Mouse (Mus musculus): ENCODE results near the gene Tmbim6. TPM values are rescaled to one million over a fixed set of nuclear protein-coding genes. Genes with fewer than 3 reads are reported as not detected.

The Tmbim6 gene
- polyA plus RNA-seq, 1 experiment from 2014 or later: 251 TPM

DNA sequence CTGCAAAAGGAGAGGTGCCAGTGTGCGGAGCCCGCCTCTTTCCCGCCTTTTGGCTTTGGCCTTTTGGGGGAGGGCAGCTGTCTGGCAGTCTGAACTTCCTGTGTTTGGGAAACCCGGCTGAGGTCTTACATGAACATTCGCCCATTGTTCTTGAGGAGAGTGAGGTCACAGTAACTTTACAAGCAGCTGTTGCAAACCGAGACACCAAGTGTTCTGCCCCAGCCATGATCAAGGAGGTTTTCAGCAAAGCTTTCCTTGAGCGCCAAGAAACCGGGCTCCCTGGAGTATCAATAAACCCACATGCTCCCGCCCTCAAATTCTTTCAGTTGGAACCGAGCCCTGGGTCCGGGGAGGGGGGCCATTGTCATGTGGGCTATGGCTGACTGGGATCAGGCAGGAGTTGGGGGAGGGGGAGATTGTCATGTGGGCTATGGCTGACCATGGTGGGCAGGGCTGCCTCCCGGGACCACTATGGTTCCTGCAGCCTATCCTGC, 27.9 kb downstream of the Tmbim6 start:
- peaks cover 45% of the 10 kb centered on the region for H3K4me1 ChIP-seq
- peak overlapping the region; percentile 62 for H3K9ac ChIP-seq
- peak overlapping the region; percentile 56 for H3K4me2 ChIP-seq
- peaks cover 40% of the 10 kb centered on the region for H3K36me3 ChIP-seq
- H3K4me3 ChIP-seq: peak overlapping the region; percentile 29
- no peaks in the 10 kb centered on the region for H3K9me3 ChIP-seq
- peak; percentile 28; the same call in 1 of the 2 replicates for ATAC-seq (ENCODE audit: extremely low read depth, insufficient number of reproducible peaks, low FRiP score, low TSS enrichment)
- 18% methylated on average over 12 of the region's 12 CpGs for WGBS
- H3K27me3 ChIP-seq (replicated peaks): no peaks in the 10 kb centered on the region
- peak overlapping the region; percentile 94 for H3K27ac ChIP-seq (replicated peaks)

DNA sequence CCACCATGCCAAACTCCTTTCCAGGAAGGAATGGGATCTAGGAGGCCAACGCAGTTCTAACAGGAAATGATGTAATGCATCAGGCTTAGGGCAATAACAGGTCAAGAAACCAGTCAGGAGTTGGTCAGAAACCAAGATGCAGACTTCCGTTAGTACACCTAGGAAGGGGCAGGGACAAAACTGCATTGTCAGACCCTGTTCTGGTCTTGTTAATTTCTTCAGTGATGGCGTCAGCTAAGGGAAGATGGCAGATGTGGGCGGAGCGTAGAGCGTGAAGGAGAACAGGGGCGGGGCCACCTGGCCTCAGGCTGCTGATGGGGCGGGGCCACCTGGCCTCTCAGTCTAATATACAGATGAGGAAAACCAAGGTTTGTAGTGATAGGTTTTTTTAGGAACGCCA, 28.5 kb downstream of the Tmbim6 start:
- WGBS: 68% methylated on average over 9 of the region's 9 CpGs
- ATAC-seq (ENCODE audit: extremely low read depth, insufficient number of reproducible peaks, low FRiP score, low TSS enrichment): no peak
- Histone ChIP-seq H3K36me3 (peaks cover 46% of the 10 kb centered on the region), H3K4me1 (peaks cover 43% of the 10 kb centered on the region), H3K4me3 (no peak overlapping the region), H3K9me3 (no peaks in the 10 kb centered on the region), H3K4me2 (peak overlapping the region; percentile 56), H3K9ac (no peak overlapping the region), H3K27ac (replicated peaks) (peak overlapping the region; percentile 94), H3K27me3 (replicated peaks) (no peaks in the 10 kb centered on the region)

DNA sequence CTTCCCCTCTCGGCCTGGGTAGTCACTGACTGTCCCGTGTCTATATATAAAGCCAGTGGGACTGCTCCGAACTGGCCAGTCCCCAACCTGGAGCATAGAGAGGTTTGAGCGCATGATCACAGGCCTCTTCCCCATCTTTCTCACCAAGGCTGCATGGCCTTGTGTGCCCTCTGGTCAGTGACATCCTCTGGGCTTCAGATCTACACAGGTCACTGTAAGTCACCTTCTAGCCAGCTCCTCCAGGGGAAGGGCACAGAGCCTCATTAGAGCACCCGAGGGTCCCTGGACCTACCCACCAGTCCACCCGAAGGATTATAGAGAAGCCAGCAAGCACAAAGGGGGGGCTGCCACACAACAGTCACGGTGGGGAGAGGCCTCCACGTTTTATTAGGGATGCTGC, 29.0 kb downstream of the Tmbim6 start:
- 74% methylated on average over 8 of the region's 8 CpGs for WGBS
- H3K9me3 ChIP-seq: no peaks in the 10 kb centered on the region
- H3K27ac ChIP-seq (replicated peaks): peak overlapping the region; percentile 94
- H3K4me3 ChIP-seq: no peak overlapping the region
- H3K4me2 ChIP-seq: no peak overlapping the region
- no peaks in the 10 kb centered on the region for H3K27me3 ChIP-seq (replicated peaks)
- no peak overlapping the region for H3K9ac ChIP-seq
- H3K36me3 ChIP-seq: peaks cover 51% of the 10 kb centered on the region
- H3K4me1 ChIP-seq: peaks cover 39% of the 10 kb centered on the region
- ATAC-seq (ENCODE audit: extremely low read depth, insufficient number of reproducible peaks, low FRiP score, low TSS enrichment): no peak

DNA sequence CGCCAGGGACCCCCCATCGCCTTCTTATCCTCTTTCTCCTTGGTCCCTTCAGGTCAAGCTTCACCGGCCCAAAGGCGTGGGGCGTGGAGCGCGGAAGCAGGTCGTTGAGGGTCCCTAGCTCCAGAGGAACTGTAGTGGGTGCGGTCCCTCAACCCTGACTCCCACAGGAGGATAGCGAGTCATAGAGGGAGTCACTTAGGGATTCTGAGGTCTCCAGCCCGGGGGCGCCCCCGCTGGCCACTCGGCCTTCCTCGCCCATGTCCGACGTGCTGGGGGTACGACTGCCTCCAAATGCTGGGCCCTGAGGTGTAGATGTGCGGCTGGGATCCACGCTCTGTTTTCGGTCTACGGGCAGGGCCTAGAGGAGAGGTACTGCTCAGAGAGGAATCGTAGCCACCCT, 29.9 kb downstream of the Tmbim6 start:
- H3K4me2 ChIP-seq: no peak overlapping the region
- no peaks in the 10 kb centered on the region for H3K27me3 ChIP-seq (replicated peaks)
- H3K9ac ChIP-seq: no peak overlapping the region
- H3K4me3 ChIP-seq: no peak overlapping the region
- no peak for ATAC-seq (ENCODE audit: extremely low read depth, insufficient number of reproducible peaks, low FRiP score, low TSS enrichment)
- peaks cover 60% of the 10 kb centered on the region for H3K36me3 ChIP-seq
- peaks cover 34% of the 10 kb centered on the region for H3K4me1 ChIP-seq
- H3K9me3 ChIP-seq: no peaks in the 10 kb centered on the region
- H3K27ac ChIP-seq (replicated peaks): no peak overlapping the region
- 92% methylated on average over 23 of the region's 23 CpGs for WGBS

DNA sequence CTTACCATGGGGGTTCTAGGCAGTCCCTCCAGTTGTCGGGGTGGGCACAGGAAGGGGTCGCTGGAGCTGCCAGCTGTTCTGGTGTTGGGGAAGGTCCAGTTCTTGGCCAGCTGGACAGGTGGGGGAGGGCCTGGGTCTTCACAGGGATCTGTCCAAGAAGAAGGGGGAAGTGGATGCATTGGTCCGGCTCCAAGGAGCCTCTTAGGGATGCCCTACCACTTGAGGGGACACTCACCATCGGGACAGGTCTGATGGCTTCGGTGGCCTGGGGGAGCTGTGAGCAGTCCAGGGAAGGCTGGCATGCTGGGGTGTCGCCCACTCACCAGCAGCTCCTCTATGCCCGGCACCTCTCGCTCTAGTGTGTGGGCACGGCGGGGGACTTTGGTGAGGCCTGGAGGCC, 30.4 kb downstream of the Tmbim6 start:
- peaks cover 28% of the 10 kb centered on the region for H3K4me1 ChIP-seq
- H3K36me3 ChIP-seq: peaks cover 66% of the 10 kb centered on the region
- no peak overlapping the region for H3K4me2 ChIP-seq
- H3K27me3 ChIP-seq (replicated peaks): no peaks in the 10 kb centered on the region
- no peak overlapping the region for H3K4me3 ChIP-seq
- no peaks in the 10 kb centered on the region for H3K9me3 ChIP-seq
- 88% methylated on average over 10 of the region's 10 CpGs for WGBS
- ATAC-seq (ENCODE audit: extremely low read depth, insufficient number of reproducible peaks, low FRiP score, low TSS enrichment): no peak
- H3K9ac ChIP-seq: no peak overlapping the region
- H3K27ac ChIP-seq (replicated peaks): no peak overlapping the region

DNA sequence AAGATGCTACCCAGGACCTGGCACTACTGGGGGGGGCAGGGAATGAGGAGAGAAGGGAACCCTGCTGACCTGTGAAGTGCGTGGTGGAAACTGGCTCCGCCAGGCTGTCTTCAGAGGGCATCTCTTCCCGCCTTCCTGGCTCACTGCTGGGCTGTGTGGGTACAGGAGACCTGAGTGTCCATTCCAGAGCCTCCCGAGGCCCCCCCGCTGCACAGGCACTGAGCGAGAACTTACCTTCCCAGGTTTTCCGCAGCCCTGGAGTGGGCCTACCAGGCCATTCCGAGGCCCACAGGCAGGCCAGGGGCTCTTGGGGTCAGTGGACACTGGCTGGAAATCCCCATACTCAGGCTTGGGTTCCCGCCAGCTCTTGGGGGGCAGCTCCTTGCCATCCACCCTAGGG, 31.2 kb downstream of the Tmbim6 start:
- H3K4me2 ChIP-seq: no peak overlapping the region
- no peak overlapping the region for H3K4me3 ChIP-seq
- H3K9me3 ChIP-seq: no peaks in the 10 kb centered on the region
- no peaks in the 10 kb centered on the region for H3K27me3 ChIP-seq (replicated peaks)
- 85% methylated on average over 9 of the region's 9 CpGs for WGBS
- H3K4me1 ChIP-seq: peaks cover 29% of the 10 kb centered on the region
- peaks cover 73% of the 10 kb centered on the region for H3K36me3 ChIP-seq
- no peak overlapping the region for H3K9ac ChIP-seq
- no peak overlapping the region for H3K27ac ChIP-seq (replicated peaks)
- ATAC-seq (ENCODE audit: extremely low read depth, insufficient number of reproducible peaks, low FRiP score, low TSS enrichment): no peak

DNA sequence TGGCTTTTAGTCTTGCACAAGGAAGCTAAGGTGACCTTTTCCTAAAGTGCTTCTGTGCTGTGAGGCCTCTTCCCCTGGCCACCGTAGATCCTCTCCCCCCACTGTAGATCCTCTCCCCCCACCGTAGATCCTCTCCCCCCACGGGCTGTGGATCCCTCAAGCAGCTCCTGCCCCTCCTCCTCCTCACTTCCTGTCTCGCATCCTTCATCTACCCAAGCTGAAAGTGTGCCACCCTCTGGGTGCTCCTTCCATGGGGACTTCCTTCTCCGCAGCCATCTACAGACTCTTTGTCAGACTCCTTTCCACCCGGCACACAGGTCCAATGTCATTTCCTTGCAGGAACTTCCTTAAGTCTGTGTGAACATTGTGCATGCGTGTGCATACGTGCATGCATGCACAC, 37.7 kb downstream of the Tmbim6 start:
- peak overlapping the region; percentile 74; the same call in 1 of the 2 replicates for H3K27ac ChIP-seq (replicated peaks)
- 69% methylated on average over 8 of the region's 8 CpGs for WGBS
- peaks cover 69% of the 10 kb centered on the region for H3K36me3 ChIP-seq
- no peak for ATAC-seq (ENCODE audit: extremely low read depth, insufficient number of reproducible peaks, low FRiP score, low TSS enrichment)
- H3K9ac ChIP-seq: no peak overlapping the region
- H3K4me3 ChIP-seq: no peak overlapping the region
- no peaks in the 10 kb centered on the region for H3K9me3 ChIP-seq
- no peak overlapping the region for H3K4me2 ChIP-seq
- H3K27me3 ChIP-seq (replicated peaks): no peaks in the 10 kb centered on the region
- H3K4me1 ChIP-seq: peaks cover 68% of the 10 kb centered on the region

DNA sequence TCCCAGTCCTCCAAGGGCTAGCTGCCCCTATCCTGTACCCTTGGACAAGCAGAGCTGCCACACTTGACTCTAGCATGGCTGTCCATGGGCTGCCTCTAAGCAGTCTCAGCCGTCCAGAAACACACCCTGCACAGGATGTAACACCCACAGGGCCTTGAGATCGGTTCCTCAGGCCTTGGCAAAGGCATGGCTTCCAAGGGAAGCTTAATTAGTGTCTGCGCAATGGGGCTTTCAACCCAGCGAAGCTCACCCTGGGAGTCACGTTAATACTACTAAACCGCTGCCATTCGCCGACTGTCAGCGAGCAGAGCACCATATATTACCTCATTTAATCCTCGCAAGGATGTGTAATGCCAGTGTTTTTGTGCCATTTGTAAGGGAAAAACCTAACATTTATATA, 38.4 kb downstream of the Tmbim6 start:
- H3K9ac ChIP-seq: no peak overlapping the region
- H3K4me2 ChIP-seq: no peak overlapping the region
- H3K27me3 ChIP-seq (replicated peaks): no peaks in the 10 kb centered on the region
- no peak overlapping the region for H3K4me3 ChIP-seq
- H3K36me3 ChIP-seq: peaks cover 63% of the 10 kb centered on the region
- H3K4me1 ChIP-seq: peaks cover 74% of the 10 kb centered on the region
- no peaks in the 10 kb centered on the region for H3K9me3 ChIP-seq
- peak overlapping the region; percentile 74 for H3K27ac ChIP-seq (replicated peaks)
- 83% methylated on average over 10 of the region's 10 CpGs for WGBS
- ATAC-seq (ENCODE audit: extremely low read depth, insufficient number of reproducible peaks, low FRiP score, low TSS enrichment): no peak

DNA sequence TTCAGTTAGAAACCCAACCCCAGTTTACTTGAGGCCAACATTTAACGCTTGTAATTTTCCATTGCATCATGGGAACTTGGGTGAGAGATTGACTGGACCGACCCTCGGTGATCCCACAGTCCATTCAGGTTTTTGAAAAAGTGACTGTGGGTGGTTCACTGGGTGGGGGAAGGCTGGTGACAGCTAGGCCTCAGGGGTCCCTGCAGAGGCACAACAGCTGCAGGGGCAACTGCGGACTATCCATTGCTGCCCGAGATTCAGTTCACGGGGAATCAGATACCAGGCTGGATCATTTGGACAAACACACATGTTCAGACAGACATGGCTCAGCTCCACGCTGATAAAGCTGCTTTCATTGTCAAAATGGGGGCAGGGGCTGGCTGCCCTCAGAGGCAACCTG, 38.8 kb downstream of the Tmbim6 start:
- peaks cover 78% of the 10 kb centered on the region for H3K4me1 ChIP-seq
- WGBS: 53% methylated on average over 7 of the region's 7 CpGs
- no peak overlapping the region for H3K9ac ChIP-seq
- H3K4me2 ChIP-seq: no peak overlapping the region
- no peak for ATAC-seq (ENCODE audit: extremely low read depth, insufficient number of reproducible peaks, low FRiP score, low TSS enrichment)
- H3K27ac ChIP-seq (replicated peaks): peak overlapping the region; percentile 39; the same call in 1 of the 2 replicates
- H3K27me3 ChIP-seq (replicated peaks): no peaks in the 10 kb centered on the region
- H3K9me3 ChIP-seq: no peaks in the 10 kb centered on the region
- H3K36me3 ChIP-seq: peaks cover 60% of the 10 kb centered on the region
- H3K4me3 ChIP-seq: no peak overlapping the region

DNA sequence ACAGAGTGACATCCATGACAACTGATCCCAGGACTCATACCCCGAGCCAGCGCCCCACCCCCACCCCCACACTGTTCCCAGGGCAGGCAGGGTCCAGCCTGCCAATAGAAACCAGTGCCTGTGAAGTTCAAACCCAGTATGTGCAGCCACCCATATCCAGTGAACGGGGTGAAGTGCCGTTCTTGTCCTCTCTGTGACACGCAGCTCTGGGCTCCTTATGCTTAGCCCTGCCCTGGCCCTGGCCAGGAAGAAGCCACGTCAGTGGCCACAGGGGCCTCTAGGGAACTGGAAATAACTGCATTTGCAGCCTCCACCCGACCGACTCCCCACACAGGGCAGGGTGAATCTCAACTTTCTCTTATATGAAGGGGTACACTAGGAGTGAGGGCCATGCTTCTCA, 39.3 kb downstream of the Tmbim6 start:
- Histone ChIP-seq H3K27ac (replicated peaks) (peak overlapping the region; percentile 39), H3K36me3 (peaks cover 58% of the 10 kb centered on the region), H3K9me3 (no peaks in the 10 kb centered on the region), H3K4me2 (no peak overlapping the region), H3K4me3 (no peak overlapping the region), H3K9ac (peak overlapping the region; percentile 56; the same call in 1 of the 2 replicates), H3K27me3 (replicated peaks) (no peaks in the 10 kb centered on the region), H3K4me1 (peaks cover 83% of the 10 kb centered on the region)
- ATAC-seq (ENCODE audit: extremely low read depth, insufficient number of reproducible peaks, low FRiP score, low TSS enrichment): no peak
- 40% methylated on average over 8 of the region's 8 CpGs for whole genome bisulfite sequencing

DNA sequence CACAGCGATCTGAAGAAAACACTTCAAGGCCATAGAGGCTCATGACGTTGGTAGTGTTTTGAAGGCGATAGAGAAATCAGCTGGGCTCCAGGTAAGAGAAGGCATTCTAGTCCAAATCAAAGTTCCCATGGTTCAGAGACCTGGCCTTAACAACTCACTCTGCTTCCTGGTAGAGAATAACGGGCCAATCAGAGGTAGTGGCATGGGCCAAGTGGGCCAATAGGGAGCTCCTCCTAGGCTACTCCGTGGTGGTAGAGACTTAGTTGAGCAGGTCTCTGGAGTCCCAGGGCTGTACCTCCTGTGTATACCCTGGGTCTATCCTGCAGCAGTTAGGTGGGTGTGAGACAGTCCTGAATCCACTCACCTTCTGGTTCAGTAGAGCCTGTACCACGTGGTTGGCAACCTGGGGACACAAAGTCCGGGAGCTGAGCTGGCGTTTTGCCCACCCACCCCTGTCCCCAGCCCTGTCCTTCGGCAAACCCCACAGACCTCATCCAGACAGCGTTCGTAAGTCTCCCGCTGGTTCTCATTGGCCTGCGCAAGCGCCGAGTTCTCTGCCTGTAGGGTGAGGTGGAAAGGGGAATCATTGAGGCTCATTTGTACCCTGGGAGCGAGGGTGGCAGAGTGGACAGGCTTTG, 40.5 kb downstream of the Tmbim6 start:
- no peak overlapping the region for H3K4me3 ChIP-seq
- no peaks in the 10 kb centered on the region for H3K9me3 ChIP-seq
- H3K27ac ChIP-seq (replicated peaks): no peak overlapping the region
- no peak for ATAC-seq (ENCODE audit: extremely low read depth, insufficient number of reproducible peaks, low FRiP score, low TSS enrichment)
- peaks cover 89% of the 10 kb centered on the region for H3K4me1 ChIP-seq
- H3K4me2 ChIP-seq: no peak overlapping the region
- H3K9ac ChIP-seq: 0 out of 2 replicates have a peak overlapping the region, but pooled peaks have one; percentile 14
- 88% methylated on average over 16 of the region's 16 CpGs for WGBS
- no peaks in the 10 kb centered on the region for H3K27me3 ChIP-seq (replicated peaks)
- H3K36me3 ChIP-seq: peaks cover 52% of the 10 kb centered on the region

DNA sequence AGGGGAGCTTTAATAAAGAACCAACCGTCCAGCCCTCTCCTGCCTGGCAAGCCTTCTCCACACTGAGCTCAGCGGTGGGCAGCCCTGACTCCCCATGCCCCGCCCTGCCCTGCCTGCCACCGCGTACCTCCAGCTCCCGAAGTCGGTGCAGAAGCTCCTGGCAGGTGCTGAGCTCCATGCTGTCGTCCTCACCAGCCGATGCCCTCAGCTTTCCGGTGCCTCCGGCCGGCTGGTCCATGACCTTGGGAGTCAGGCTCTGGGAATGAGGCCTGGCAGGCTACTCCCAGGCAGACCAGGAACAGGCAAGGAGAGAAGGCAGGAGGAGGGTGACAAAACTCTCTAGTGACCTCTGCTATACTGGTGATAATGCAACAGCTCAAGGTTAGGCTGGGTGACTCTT, 41.2 kb downstream of the Tmbim6 start:
- H3K4me2 ChIP-seq: no peak overlapping the region
- 70% methylated on average over 12 of the region's 12 CpGs for WGBS
- H3K4me3 ChIP-seq: no peak overlapping the region
- no peaks in the 10 kb centered on the region for H3K27me3 ChIP-seq (replicated peaks)
- ATAC-seq (ENCODE audit: extremely low read depth, insufficient number of reproducible peaks, low FRiP score, low TSS enrichment): no peak
- peaks cover 92% of the 10 kb centered on the region for H3K4me1 ChIP-seq
- H3K9me3 ChIP-seq: no peaks in the 10 kb centered on the region
- H3K27ac ChIP-seq (replicated peaks): no peak overlapping the region
- H3K9ac ChIP-seq: no peak overlapping the region
- peaks cover 49% of the 10 kb centered on the region for H3K36me3 ChIP-seq

All from heart, embryonic 13.5 days (tissue).